Mouse (Mus musculus) midbrain, embryonic 11.5 days (tissue): ENCODE measurements around the gene Parg. TPM values are rescaled to one million over a fixed set of nuclear protein-coding genes. Genes with fewer than 3 reads are reported as not detected.

Source experiments
- ATAC-seq: fragments of 200-750 bp; cut with Nextera tagmentation; 2 replicates; pipeline ENCODE4 v1.8.0; 2017; ENCODE audit warnings: moderate TSS enrichment, moderate library complexity; ENCODE audit not compliant: low FRiP score
- DNase-seq: peaks from one replicate; pipeline ENCODE4 v3.0.0; 2015; ENCODE audit warnings: low spot score; ENCODE audit errors: missing footprints
- H3K27ac ChIP-seq: fragments of 300-500 bp; sonication (generic); 2 replicates; pipeline ENCODE4 v1.5.1; 2014; ENCODE audit warnings: low read depth, low read length
- H3K27me3 ChIP-seq: fragments of 300-500 bp; sonication (generic); 2 replicates; pipeline ENCODE4 v1.6.1; 2014; ENCODE audit warnings: mild to moderate bottlenecking, low read length, moderate library complexity, mixed read lengths; ENCODE audit not compliant: control insufficient read depth, insufficient read depth
- H3K36me3 ChIP-seq: fragments of 300-500 bp; sonication (generic); 2 replicates; pipeline ENCODE4 v1.6.1; 2014; ENCODE audit warnings: mild to moderate bottlenecking, low read length, moderate library complexity, mixed read lengths; ENCODE audit not compliant: control insufficient read depth, insufficient read depth
- H3K4me1 ChIP-seq: fragments of 300-500 bp; sonication (generic); 2 replicates; pipeline ENCODE4 v1.6.1; 2014; ENCODE audit warnings: low read length; ENCODE audit not compliant: control insufficient read depth, insufficient read depth
- H3K4me2 ChIP-seq: fragments of 300-500 bp; sonication (generic); 2 replicates; pipeline ENCODE4 v1.6.1; 2014; ENCODE audit warnings: mild to moderate bottlenecking, moderate library complexity
- H3K4me3 ChIP-seq: fragments of 300-500 bp; sonication (generic); 2 replicates; pipeline ENCODE4 v1.5.1; 2014; ENCODE audit warnings: low read depth, low read length
- H3K9ac ChIP-seq: fragments of 300-500 bp; sonication (generic); 2 replicates; pipeline ENCODE4 v1.6.1; 2014; ENCODE audit warnings: low read length
- H3K9me3 ChIP-seq: fragments of 300-500 bp; sonication (generic); 2 replicates; pipeline ENCODE4 v1.6.1; 2016; ENCODE audit warnings: low read length; ENCODE audit not compliant: control insufficient read depth
- WGBS: fragments of 180-500 bp; shearing (Covaris S2); extraction: QIAGEN DNeasy Blood & Tissue Kit; methylation state at CpG from one replicate; pipeline ENCODE4 v1.1.7; 2014; 5-methylcytosine and 5-hydroxymethylcytosine counted together
- polyA plus RNA-seq: library from polyadenylated mRNA; unstranded; fragments of >200 nt; fragmentation: Nextera tagmentation; extraction: Ambion mirVana; gene quantifications from 2 replicates; pipeline ENCODE4 v1.2.1, GENCODE M21; 2014

The Parg gene
- polyA plus RNA-seq, 1 experiment from 2014 or later = 66.1 TPM

DNA sequence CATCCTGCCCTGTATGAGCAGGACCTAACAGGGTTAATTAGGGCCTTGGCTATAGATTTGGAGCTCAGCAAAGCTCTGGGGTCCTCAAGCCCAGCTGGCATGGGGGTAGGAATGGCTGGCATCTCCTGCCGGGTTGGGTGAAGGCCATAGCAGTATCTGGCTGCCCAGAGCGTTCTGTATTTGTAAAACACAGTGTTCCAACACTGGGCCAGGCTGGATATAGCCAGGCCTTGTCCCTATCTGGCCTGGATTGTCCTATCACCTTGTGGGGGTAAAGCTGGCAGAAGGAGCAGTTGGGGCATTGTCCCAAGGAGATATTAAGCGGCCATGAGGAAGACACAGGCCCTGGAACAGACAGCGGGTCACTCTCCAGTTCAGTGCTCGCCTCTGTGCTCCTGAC lies 121.5 kb downstream of the Parg start:
- H3K36me3 ChIP-seq = no peaks in the 10 kb centered on the region
- H3K27ac ChIP-seq = no peak overlapping the region
- WGBS = 96% methylated on average over 5 of the region's 5 CpGs
- DNase-seq = no peak
- no peaks in the 10 kb centered on the region for H3K27me3 ChIP-seq
- peaks cover 8% of the 10 kb centered on the region for H3K4me1 ChIP-seq
- no peak for ATAC-seq
- no peak overlapping the region for H3K9ac ChIP-seq
- no peak overlapping the region for H3K4me2 ChIP-seq
- no peak overlapping the region for H3K4me3 ChIP-seq
- H3K9me3 ChIP-seq = no peaks in the 10 kb centered on the region

DNA sequence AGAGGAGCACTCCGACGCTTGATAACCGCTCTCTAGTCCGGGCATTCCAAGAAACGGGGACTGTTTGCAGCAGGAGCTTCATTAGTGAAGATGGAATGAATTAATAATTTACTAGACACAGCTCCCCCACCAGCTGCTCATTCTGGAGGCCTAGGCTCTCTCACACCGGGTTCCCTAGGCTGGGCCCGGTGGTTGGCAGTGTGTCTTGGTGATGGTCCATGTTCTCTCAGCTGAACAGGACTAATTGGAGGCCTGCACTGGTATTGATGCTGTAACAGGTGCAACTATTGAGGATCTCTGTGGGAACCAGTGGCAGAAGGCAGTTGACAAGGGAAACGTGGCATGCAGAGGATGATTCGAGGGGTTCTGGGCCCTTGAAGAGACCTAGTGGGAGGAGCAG lies 125.6 kb downstream of the Parg start:
- Histone ChIP-seq H3K4me2 (no peak overlapping the region), H3K27me3 (no peaks in the 10 kb centered on the region), H3K4me3 (no peak overlapping the region), H3K4me1 (peaks cover 3% of the 10 kb centered on the region), H3K27ac (no peak overlapping the region), H3K36me3 (no peaks in the 10 kb centered on the region), H3K9me3 (no peaks in the 10 kb centered on the region), H3K9ac (no peak overlapping the region)
- 93% methylated on average over 9 of the region's 9 CpGs for WGBS
- no peak for DNase-seq
- no peak for ATAC-seq

GRCm38 (mm10) chr14:32332515-32333445 lies 131.0 kb downstream of the Parg start:
- H3K9me3 ChIP-seq = no peaks in the 10 kb centered on the region
- H3K4me1 ChIP-seq = no peaks in the 10 kb centered on the region
- H3K4me2 ChIP-seq = no peak overlapping the region
- no peaks in the 10 kb centered on the region for H3K27me3 ChIP-seq
- ATAC-seq (no peak), DNase-seq (no peak)
- H3K4me3 ChIP-seq = no peak overlapping the region
- 87% methylated on average over 20 of the region's 20 CpGs for WGBS
- no peak overlapping the region for H3K9ac ChIP-seq
- no peak overlapping the region for H3K27ac ChIP-seq
- no peaks in the 10 kb centered on the region for H3K36me3 ChIP-seq

- Histone ChIP-seq H3K4me3 (no peak overlapping the region), H3K4me2 (no peak overlapping the region), H3K9ac (no peak overlapping the region), H3K27ac (no peak overlapping the region), H3K27me3 (no peaks in the 10 kb centered on the region), H3K9me3 (no peaks in the 10 kb centered on the region), H3K4me1 (no peaks in the 10 kb centered on the region), H3K36me3 (no peaks in the 10 kb centered on the region)
- WGBS = 86% methylated on average over 6 of the region's 6 CpGs
- DNase-seq (no peak), ATAC-seq (no peak)
Observed at GRCm38 (mm10) chr14:32336021-32336420, 134.3 kb downstream of the Parg start.

DNA sequence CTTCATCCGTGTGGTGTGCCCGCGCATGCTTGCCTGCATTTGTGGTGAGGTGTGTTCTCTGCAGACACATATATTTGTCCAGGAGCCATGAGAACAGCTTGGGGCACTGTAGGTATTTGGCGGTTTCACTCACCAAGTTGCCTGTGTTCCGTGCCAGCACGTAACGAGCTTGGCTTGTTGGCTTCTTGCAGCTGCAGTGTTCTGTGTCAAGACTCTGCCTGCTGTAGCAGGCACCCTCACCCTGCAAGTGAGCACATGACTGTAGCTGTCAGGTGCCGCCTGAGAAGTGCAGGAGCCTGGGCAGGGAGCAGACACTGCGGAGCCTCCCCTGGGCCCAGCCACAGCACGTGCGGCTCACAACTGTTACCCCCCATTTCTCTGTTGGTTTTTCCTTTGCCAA lies 134.8 kb downstream of the Parg start:
- no peaks in the 10 kb centered on the region for H3K27me3 ChIP-seq
- H3K27ac ChIP-seq = no peak overlapping the region
- WGBS = 88% methylated on average over 11 of the region's 11 CpGs
- no peak overlapping the region for H3K4me2 ChIP-seq
- ATAC-seq (no peak), DNase-seq (no peak)
- H3K4me1 ChIP-seq = no peaks in the 10 kb centered on the region
- no peaks in the 10 kb centered on the region for H3K9me3 ChIP-seq
- H3K36me3 ChIP-seq = no peaks in the 10 kb centered on the region
- H3K4me3 ChIP-seq = no peak overlapping the region
- H3K9ac ChIP-seq = no peak overlapping the region

- H3K9me3 ChIP-seq = no peaks in the 10 kb centered on the region
- no peaks in the 10 kb centered on the region for H3K27me3 ChIP-seq
- 96% methylated on average over 7 of the region's 7 CpGs for WGBS
- no peak overlapping the region for H3K4me3 ChIP-seq
- no peak overlapping the region for H3K9ac ChIP-seq
- no peak overlapping the region for H3K4me2 ChIP-seq
- H3K27ac ChIP-seq = no peak overlapping the region
- H3K4me1 ChIP-seq = no peaks in the 10 kb centered on the region
- no peak for DNase-seq
- ATAC-seq = no peak
- 0 out of 2 replicates have a peak, but pooled peaks cover 4% of the 10 kb centered on the region for H3K36me3 ChIP-seq
Observed at GRCm38 (mm10) chr14:32341823-32342222, 140.1 kb downstream of the Parg start.

GRCm38 (mm10) chr14:32344176-32344575 lies 142.4 kb downstream of the Parg start:
- no peaks in the 10 kb centered on the region for H3K27me3 ChIP-seq
- DNase-seq (no peak), ATAC-seq (no peak)
- no peak overlapping the region for H3K4me2 ChIP-seq
- no peak overlapping the region for H3K9ac ChIP-seq
- 0 out of 2 replicates have a peak, but pooled peaks cover 4% of the 10 kb centered on the region for H3K36me3 ChIP-seq
- H3K9me3 ChIP-seq = no peaks in the 10 kb centered on the region
- H3K27ac ChIP-seq = no peak overlapping the region
- WGBS = 92% methylated on average over 7 of the region's 7 CpGs
- no peaks in the 10 kb centered on the region for H3K4me1 ChIP-seq
- no peak overlapping the region for H3K4me3 ChIP-seq

DNA sequence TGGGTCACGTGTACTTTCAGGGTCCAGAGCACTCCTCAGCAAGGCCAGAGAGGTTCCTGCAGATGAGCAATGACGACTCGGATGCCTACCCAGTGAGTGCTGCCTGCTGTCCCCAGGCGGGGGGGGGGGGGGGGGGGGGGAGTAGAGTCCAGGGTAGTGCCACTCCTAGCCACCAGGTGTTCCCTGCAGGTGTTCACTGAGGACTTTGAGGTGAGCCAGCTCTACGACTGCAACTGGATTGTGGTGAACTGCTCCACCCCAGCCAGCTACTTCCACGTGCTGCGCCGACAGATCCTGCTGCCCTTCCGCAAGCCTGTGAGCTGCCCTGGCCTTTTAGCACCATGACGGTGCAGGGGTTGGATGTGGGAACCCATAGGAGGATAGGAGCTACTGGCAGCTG lies 142.9 kb downstream of the Parg start:
- WGBS = 87% methylated on average over 9 of the region's 10 CpGs

More for the DNA sequence above, 142.9 kb downstream of the Parg start:
- no peaks in the 10 kb centered on the region for H3K27me3 ChIP-seq
- H3K4me3 ChIP-seq = no peak overlapping the region
- H3K36me3 ChIP-seq = 0 out of 2 replicates have a peak, but pooled peaks cover 4% of the 10 kb centered on the region
- DNase-seq (no peak), ATAC-seq (no peak)
- no peak overlapping the region for H3K9ac ChIP-seq
- H3K9me3 ChIP-seq = no peaks in the 10 kb centered on the region
- H3K4me1 ChIP-seq = no peaks in the 10 kb centered on the region
- no peak overlapping the region for H3K4me2 ChIP-seq
- H3K27ac ChIP-seq = no peak overlapping the region
